Mouse (Mus musculus) heart, embryonic 14.5 days (tissue): ENCODE results near the gene Filip1. TPM values are rescaled to one million over a fixed set of nuclear protein-coding genes. Genes with fewer than 3 reads are reported as not detected.
A peak's percentile ranks its signal among the peaks of the same experiment; 100 is the strongest.

Source experiments
- ATAC-seq: fragments of 200-750 bp; cut with Nextera tagmentation; 2 replicates; pipeline ENCODE4 v1.8.0; 2017; ENCODE audit warnings: low read depth, moderate TSS enrichment; ENCODE audit not compliant: insufficient number of reproducible peaks, insufficient read depth, low FRiP score
- H3K27ac ChIP-seq, 2 experiments: fragments of 200-500 bp in 1 of 2; fragments of 300-500 bp in 1 of 2; sonication (generic) in 1 of 2; replicated peaks in 1 of 2; 2 replicates each; pipeline ENCODE4 v1.5.1; 2012 to 2014; ENCODE audit warnings: low read depth in 2 of 2, low read length in 2 of 2, control low read depth in 1 of 2, mild to moderate bottlenecking in 1 of 2, mixed read lengths in 1 of 2; ENCODE audit not compliant: control insufficient read depth in 1 of 2, insufficient read depth in 1 of 2
- H3K27me3 ChIP-seq: fragments of 300-500 bp; sonication (generic); 2 replicates; pipeline ENCODE4 v1.6.1; 2014; ENCODE audit warnings: mild to moderate bottlenecking, low read length, control low read depth; ENCODE audit not compliant: control insufficient read depth, insufficient read depth
- H3K36me3 ChIP-seq: fragments of 300-500 bp; sonication (generic); 2 replicates; pipeline ENCODE4 v1.6.1; 2014; ENCODE audit warnings: mild to moderate bottlenecking, control low read depth, low read length, mixed read lengths; ENCODE audit not compliant: control insufficient read depth, insufficient read depth
- H3K4me1 ChIP-seq, 2 experiments: fragments of 200-500 bp in 1 of 2; fragments of 300-500 bp in 1 of 2; sonication (generic) in 1 of 2; 2 replicates each; pipeline ENCODE4 v1.6.1; 2012 to 2014; ENCODE audit warnings: low read length in 2 of 2, control low read depth in 1 of 2, mixed read lengths in 1 of 2; ENCODE audit not compliant: control insufficient read depth in 2 of 2, insufficient read depth in 2 of 2
- H3K4me2 ChIP-seq: fragments of 300-500 bp; sonication (generic); 2 replicates; pipeline ENCODE4 v1.6.1; 2014; ENCODE audit warnings: mild to moderate bottlenecking, low read length
- H3K4me3 ChIP-seq, 2 experiments: fragments of 200-500 bp in 1 of 2; fragments of 300-500 bp in 1 of 2; sonication (generic) in 1 of 2; 2 replicates each; pipeline ENCODE4 v1.5.1; 2012 to 2014; ENCODE audit warnings: low read length in 2 of 2, mild to moderate bottlenecking in 2 of 2, control low read depth in 1 of 2, low read depth in 1 of 2, moderate library complexity in 1 of 2; ENCODE audit not compliant: control insufficient read depth in 1 of 2, insufficient read depth in 1 of 2
- H3K9ac ChIP-seq: fragments of 300-500 bp; sonication (generic); 2 replicates; pipeline ENCODE4 v1.6.1; 2014; ENCODE audit warnings: mild to moderate bottlenecking, low read length
- H3K9me3 ChIP-seq: fragments of 300-500 bp; sonication (generic); 2 replicates; pipeline ENCODE4 v1.6.1; 2016; ENCODE audit warnings: low read length, control low read depth; ENCODE audit not compliant: control insufficient read depth
- WGBS: fragments of 180-500 bp; shearing (Covaris S2); extraction: QIAGEN DNeasy Blood & Tissue Kit; methylation state at CpG from one replicate; pipeline ENCODE4 v1.1.7; 2014; 5-methylcytosine and 5-hydroxymethylcytosine counted together
- polyA plus RNA-seq: library from polyadenylated mRNA; unstranded; fragments of >200 nt; fragmentation: Nextera tagmentation; extraction: Ambion mirVana; gene quantifications from 2 replicates; pipeline ENCODE4 v1.2.1, GENCODE M21; 2014

Filip1 gene
- polyA plus RNA-seq, 1 experiment from 2014 or later, result 33.9 TPM

GRCm38 (mm10) chr9:79814592-79814991, 198.1 kb downstream of the Filip1 start:
- Histone ChIP-seq H3K4me3 (no peak overlapping the region), H3K36me3 (peaks cover 64% of the 10 kb centered on the region), H3K4me1 (no peaks in the 10 kb centered on the region), H3K9ac (no peak overlapping the region), H3K27me3 (no peaks in the 10 kb centered on the region), H3K4me2 (no peak overlapping the region), H3K9me3 (no peaks in the 10 kb centered on the region), H3K27ac (no peak overlapping the region)
- WGBS, result 94% methylated on average over 4 of the region's 4 CpGs
- no peak for ATAC-seq

GRCm38 (mm10) chr9:79810969-79811902, 201.4 kb downstream of the Filip1 start:
- Histone ChIP-seq H3K4me3 (no peak overlapping the region), H3K9me3 (no peaks in the 10 kb centered on the region), H3K27ac (no peak overlapping the region), H3K4me2 (no peak overlapping the region), H3K9ac (no peak overlapping the region), H3K27me3 (no peaks in the 10 kb centered on the region), H3K36me3 (peaks cover 33% of the 10 kb centered on the region), H3K4me1 (peaks cover 0 to 4% of the 10 kb centered on the region in 2 experiments; a peak in 1 of 4 replicates)
- whole genome bisulfite sequencing, result 82% methylated on average over 10 of the region's 11 CpGs
- no peak for ATAC-seq

GRCm38 (mm10) chr9:79810534-79810933, 202.1 kb downstream of the Filip1 start:
- Histone ChIP-seq H3K9me3 (no peaks in the 10 kb centered on the region), H3K4me2 (no peak overlapping the region), H3K27me3 (no peaks in the 10 kb centered on the region), H3K27ac (no peak overlapping the region), H3K9ac (no peak overlapping the region), H3K4me1 (peaks cover 0 to 4% of the 10 kb centered on the region in 2 experiments; a peak in 1 of 4 replicates), H3K4me3 (no peak overlapping the region), H3K36me3 (peaks cover 27% of the 10 kb centered on the region)
- peak; percentile 6; the same call in 1 of the 2 replicates for ATAC-seq
- WGBS, result 85% methylated on average over 3 of the region's 3 CpGs

- Histone ChIP-seq H3K27me3 (no peaks in the 10 kb centered on the region), H3K36me3 (peaks cover 21% of the 10 kb centered on the region), H3K27ac (no peak overlapping the region), H3K4me1 (peaks cover 0 to 4% of the 10 kb centered on the region in 2 experiments; a peak in 1 of 4 replicates), H3K9ac (no peak overlapping the region), H3K4me2 (no peak overlapping the region), H3K4me3 (no peak overlapping the region), H3K9me3 (no peaks in the 10 kb centered on the region)
- no peak for ATAC-seq
- WGBS, result 66% methylated on average over 6 of the region's 6 CpGs
Observed at GRCm38 (mm10) chr9:79809411-79809810, 203.2 kb downstream of the Filip1 start.

- Histone ChIP-seq H3K27me3 (no peaks in the 10 kb centered on the region), H3K4me3 (no peak overlapping the region), H3K4me1 (peaks cover 0 to 4% of the 10 kb centered on the region in 2 experiments; a peak in 1 of 4 replicates), H3K9me3 (no peaks in the 10 kb centered on the region), H3K27ac (no peak overlapping the region), H3K9ac (no peak overlapping the region), H3K36me3 (0 out of 2 replicates have a peak, but pooled peaks cover 18% of the 10 kb centered on the region), H3K4me2 (no peak overlapping the region)
- WGBS, result 40% methylated on average over 4 of the region's 4 CpGs
- no peak for ATAC-seq
Observed at GRCm38 (mm10) chr9:79807178-79807577, 205.5 kb downstream of the Filip1 start.

- Histone ChIP-seq H3K27me3 (no peaks in the 10 kb centered on the region), H3K9me3 (no peaks in the 10 kb centered on the region), H3K27ac (no peak overlapping the region), H3K9ac (no peak overlapping the region), H3K36me3 (0 out of 2 replicates have a peak, but pooled peaks cover 18% of the 10 kb centered on the region), H3K4me1 (peaks cover 0 to 4% of the 10 kb centered on the region in 2 experiments; a peak in 1 of 4 replicates), H3K4me3 (no peak overlapping the region), H3K4me2 (no peak overlapping the region)
- 47% methylated on average over 12 of the region's 12 CpGs for WGBS
- no peak for ATAC-seq
Observed at GRCm38 (mm10) chr9:79806317-79807075, 206.2 kb downstream of the Filip1 start.

GRCm38 (mm10) chr9:79805426-79805825, 207.2 kb downstream of the Filip1 start:
- H3K4me2 ChIP-seq, result no peak overlapping the region
- H3K27me3 ChIP-seq, result no peaks in the 10 kb centered on the region
- no peaks in the 10 kb centered on the region for H3K9me3 ChIP-seq
- no peak for ATAC-seq
- H3K4me1 ChIP-seq, result peaks cover 0 to 4% of the 10 kb centered on the region in 2 experiments; a peak in 1 of 4 replicates
- no peak overlapping the region for H3K27ac ChIP-seq
- 0 out of 2 replicates have a peak, but pooled peaks cover 14% of the 10 kb centered on the region for H3K36me3 ChIP-seq
- no peak overlapping the region for H3K4me3 ChIP-seq
- no peak overlapping the region for H3K9ac ChIP-seq
- WGBS, result 89% methylated on average over 10 of the region's 10 CpGs
